Mouse (Mus musculus) embryonic fibroblast, embryonic 13.5 days (primary cell): ENCODE measurements around the gene Cd5.

Source experiments
- CTCF ChIP-seq: IDR thresholded peaks from 2 replicates; pipeline ENCODE4 v1.5.1; 2011; ENCODE audit warnings: mild to moderate bottlenecking, control low read depth, low read length, moderate library complexity, borderline replicate concordance; ENCODE audit not compliant: insufficient read depth
- POLR2A ChIP-seq: IDR thresholded peaks from 2 replicates; pipeline ENCODE4 v1.6.1; 2011; ENCODE audit warnings: low read depth, mild to moderate bottlenecking, control low read depth, low read length, moderate library complexity

DNA sequence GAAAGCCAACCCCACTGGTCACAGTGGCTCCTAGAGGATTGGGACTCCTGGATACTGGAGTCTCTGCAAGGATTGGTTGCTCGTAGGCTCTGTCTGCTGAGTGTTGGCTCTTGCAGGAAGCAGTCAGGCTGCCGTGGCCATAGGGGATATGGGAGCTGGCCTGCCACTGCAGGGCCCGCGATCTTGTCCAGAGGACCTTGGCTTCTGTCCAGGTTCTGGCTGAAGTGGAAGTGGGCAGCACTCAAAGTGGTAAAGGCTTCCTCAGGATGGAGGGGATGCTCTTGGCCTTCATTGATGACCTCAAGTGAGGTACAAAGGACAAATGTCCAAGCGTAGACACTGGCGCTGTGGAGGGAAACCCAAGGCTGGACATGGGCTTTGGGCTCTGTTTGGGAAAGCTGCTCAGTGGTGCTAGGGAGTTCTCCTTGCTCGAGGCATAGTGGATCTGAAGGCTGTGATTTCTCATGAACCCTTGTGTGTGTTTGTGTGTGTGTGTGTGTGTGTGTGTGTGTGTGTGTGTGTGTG, 20.5 kb downstream of the Cd5 start:
- no peak for TF ChIP-seq CTCF
- TF ChIP-seq POLR2A: no peak
